Mouse (Mus musculus) mouse trophoblast stem cell (cell line): ENCODE results near the gene Ddc.

ENCODE experiments used
- in situ Hi-C, 2 experiments: fragments of 300-500 bp; cut with MseI, MboI; formaldehyde crosslinking; loops; 2 replicates in 1 of 2; 3 replicates in 1 of 2; pipeline ENCODE4 v1.15.1; 2025

The Ddc gene

GRCm38 (mm10) chr11:11897645-11898357, at the start of gene Ddc:
TSS of gene Ddc (minus strand) at chr11:11898144.
- in situ Hi-C loops: no loop called here

GRCm38 (mm10) chr11:11945766-11946165, 47.8 kb upstream of the Ddc start:
- in situ Hi-C loops: no loop called here

GRCm38 (mm10) chr11:11944814-11945213, 46.9 kb upstream of the Ddc start:
- in situ Hi-C loops: no loop called here

DNA sequence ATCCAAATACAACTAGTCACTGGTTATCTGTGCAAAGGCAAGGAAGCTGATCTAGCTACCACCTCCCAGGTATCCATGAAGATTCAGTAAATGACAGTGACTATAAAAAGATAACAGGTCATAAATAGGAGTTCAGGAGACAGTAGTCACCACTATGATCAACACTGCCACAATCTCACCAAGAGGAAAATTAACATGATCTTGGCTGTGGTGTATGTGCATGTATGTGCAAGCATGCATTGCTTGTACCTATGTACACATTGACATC, 46.1 kb upstream of the Ddc start:
- in situ Hi-C loops: no loop called here

DNA sequence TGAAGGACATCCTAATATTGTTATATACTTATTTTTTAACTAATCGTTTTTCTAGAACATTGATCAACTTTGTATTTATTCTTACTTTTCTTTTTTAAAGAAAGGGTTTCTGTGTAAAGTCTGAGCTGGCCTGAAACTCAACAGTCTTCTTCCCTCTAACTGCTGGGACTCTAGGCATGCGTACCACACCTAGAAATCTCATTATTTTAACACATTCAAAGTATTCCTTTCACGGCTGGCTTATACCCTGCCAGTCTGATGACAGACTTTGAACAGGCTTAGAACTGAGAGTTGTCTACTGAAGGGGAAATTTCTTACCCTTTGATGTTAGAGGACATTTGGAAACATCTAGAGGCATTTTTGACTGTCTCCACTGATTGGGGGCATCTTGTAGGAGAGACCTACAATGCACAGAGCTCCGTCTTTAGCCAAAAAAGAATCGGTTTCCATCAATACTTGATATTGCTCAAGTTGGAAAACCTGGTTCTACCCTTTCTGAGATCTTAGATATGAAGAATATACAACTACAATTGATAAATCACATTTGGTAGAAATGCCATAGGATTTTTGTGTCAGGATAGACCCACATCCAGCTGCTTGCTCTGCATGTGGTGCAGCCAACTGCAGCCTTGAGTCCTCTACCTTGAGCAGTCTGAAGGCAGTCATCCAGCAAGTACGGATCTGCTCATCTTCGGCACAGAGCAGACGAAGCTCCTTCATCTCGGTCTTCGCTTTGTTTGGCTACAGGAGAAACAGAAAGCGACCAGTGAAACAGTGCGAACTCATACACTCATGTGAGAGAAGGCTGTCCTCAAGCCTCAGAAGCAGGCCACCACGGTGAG, 45.5 kb upstream of the Ddc start:
- in situ Hi-C loops: no loop called here

GRCm38 (mm10) chr11:11942320-11943217, 44.6 kb upstream of the Ddc start:
- in situ Hi-C loops: no loop called here

- in situ Hi-C loops: no loop called here
These were observed 43.1 kb upstream of the Ddc start for GRCm38 (mm10) chr11:11940833-11941681.

- in situ Hi-C loops: no loop called here
These were observed 41.7 kb upstream of the Ddc start for GRCm38 (mm10) chr11:11939611-11940010.

GRCm38 (mm10) chr11:11938591-11938990, 40.6 kb upstream of the Ddc start:
- in situ Hi-C loops: no loop called here

- in situ Hi-C loops: no loop called here
These were observed 39.5 kb upstream of the Ddc start for GRCm38 (mm10) chr11:11937340-11938030.

- in situ Hi-C loops: no loop called here
These were observed 36.9 kb upstream of the Ddc start for GRCm38 (mm10) chr11:11934808-11935207.

DNA sequence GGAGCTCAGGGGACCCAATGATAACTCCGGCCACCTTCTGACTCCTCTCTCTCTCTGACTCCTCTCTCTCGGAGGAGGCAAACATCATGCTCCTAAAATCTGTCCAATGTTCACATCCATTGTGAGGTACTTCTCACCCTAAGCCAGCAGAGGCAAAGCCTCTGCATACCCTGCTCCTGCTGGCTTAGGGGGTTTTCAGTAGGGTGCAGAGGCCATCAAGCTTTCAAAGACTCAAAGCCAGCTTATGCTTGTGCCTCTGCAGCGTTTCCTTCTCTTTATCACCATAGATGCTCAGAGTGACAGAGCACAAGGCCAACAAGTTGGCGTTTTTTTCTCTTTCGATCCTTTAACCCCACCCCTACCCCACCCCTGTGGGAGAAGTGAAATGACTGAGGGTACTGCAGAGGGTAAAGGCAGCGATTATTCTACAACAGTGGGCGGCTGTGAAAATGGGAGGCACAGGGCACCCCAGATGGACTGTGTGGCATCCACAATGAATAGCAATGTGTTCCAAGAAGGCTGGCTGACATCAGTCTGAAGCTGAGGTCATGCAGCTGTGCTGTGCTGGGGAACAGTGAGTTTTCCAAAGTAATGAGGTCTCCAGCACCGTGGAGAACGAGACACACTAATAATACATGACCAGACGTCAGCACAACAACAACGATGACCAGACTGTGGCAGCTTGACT, 34.3 kb upstream of the Ddc start:
- in situ Hi-C loops: no loop called here

- in situ Hi-C loops: no loop called here
These were observed 33.7 kb upstream of the Ddc start for GRCm38 (mm10) chr11:11931688-11932087.

DNA sequence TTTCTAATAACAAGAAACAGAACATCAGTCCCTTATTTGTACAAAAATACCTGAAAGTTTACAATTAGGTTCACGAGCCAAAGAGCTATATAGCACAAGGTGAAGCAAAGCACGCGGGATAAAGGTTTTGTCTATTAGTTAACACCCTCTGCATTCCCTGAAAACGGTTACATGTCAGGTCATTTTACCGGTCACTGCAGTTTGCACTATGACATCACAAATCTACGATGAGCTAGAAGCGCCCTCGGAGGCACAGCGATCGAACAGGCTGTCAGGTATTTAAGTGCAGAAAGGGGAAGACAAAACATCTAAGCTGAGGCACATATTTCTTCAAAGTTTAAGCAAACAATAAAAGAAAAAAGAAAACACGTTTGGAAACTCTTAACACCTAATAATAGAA, 32.6 kb upstream of the Ddc start:
- in situ Hi-C loops: no loop called here

DNA sequence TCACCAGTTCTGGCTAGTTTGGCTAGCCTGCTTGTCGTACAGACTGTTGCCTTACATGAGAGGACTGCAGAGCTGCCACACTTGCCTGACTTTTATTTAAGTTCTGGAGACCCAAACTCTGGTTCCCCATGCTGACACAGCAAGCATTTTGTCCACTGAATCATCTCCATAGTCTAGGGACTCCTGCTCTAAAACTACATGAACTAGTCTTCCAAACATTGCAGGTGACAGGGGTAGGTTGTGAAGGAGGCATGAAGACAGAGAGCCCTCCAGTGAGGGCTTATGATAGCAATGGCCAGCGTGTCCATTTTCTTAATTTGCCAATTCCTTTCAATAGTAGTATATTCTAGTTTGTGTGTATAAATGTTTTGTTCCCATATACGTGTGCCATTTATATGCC, 31.1 kb upstream of the Ddc start:
- in situ Hi-C loops: no loop called here

GRCm38 (mm10) chr11:11928586-11928985, 30.6 kb upstream of the Ddc start:
- in situ Hi-C loops: no loop called here

DNA sequence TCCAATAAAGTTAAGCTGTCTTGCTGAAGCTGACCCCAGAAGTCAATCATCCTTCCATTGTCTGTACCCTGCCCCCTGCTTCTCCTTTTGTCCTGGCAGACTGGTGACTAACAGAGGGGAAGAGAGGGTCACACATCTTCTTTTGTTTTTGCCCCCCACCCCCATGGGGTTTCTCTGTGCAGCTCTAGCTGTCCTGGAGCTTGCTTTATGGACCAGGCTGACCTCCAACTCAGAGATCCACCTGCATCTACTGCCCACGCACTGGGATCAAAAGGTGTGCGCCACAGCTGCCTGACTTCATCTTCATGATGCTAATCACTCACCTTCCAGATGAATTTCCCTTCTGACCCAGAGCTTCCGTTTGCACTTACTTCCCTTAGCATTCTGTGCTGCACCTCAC, 26.0 kb upstream of the Ddc start:
- in situ Hi-C loops: no loop called here

DNA sequence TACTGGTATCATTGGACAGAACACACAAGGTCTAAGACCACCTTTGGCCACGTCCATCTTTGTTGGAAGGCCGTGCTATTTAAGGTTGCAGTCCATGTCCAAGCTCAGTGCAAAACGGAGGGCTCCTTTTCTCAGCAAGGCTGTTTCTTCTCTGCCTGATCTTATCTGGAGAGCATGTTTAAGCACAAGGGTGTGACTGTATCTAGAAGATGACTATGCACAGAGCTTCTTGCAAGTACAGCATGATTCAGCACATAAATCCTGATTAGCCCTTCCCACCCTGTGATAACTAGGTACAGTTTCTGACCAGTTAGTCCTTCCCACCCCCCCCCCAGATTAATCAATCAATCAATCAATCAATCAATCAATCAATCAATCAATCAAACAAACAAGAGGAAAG, 25.4 kb upstream of the Ddc start:
- in situ Hi-C loops: no loop called here

GRCm38 (mm10) chr11:11922106-11922505, 24.2 kb upstream of the Ddc start:
- in situ Hi-C loops: no loop called here

GRCm38 (mm10) chr11:11907703-11908413, 9.9 kb upstream of the Ddc start:
- in situ Hi-C loops: no loop called here
